Mouse (Mus musculus) heart, embryonic 15.5 days (tissue): ENCODE data around the gene Cln5. TPM values are rescaled to one million over a fixed set of nuclear protein-coding genes. Genes with fewer than 3 reads are reported as not detected.

Experiments used
- ATAC-seq: fragments of 200-750 bp; cut with Nextera tagmentation; replicated peaks from 2 replicates; pipeline ENCODE4 v1.8.0; 2017; ENCODE audit warnings: low read depth, moderate TSS enrichment; ENCODE audit not compliant: insufficient number of reproducible peaks, insufficient read depth, low FRiP score
- H3K27ac ChIP-seq: fragments of 300-500 bp; sonication (generic); 2 replicates; pipeline ENCODE4 v1.5.1; 2015; ENCODE audit warnings: mild to moderate bottlenecking, inconsistent platforms
- H3K27me3 ChIP-seq: fragments of 300-500 bp; sonication (generic); 2 replicates; pipeline ENCODE4 v1.6.1; 2015; ENCODE audit warnings: inconsistent platforms
- H3K36me3 ChIP-seq: fragments of 300-500 bp; sonication (generic); 2 replicates; pipeline ENCODE4 v1.6.1; 2015; ENCODE audit warnings: mild to moderate bottlenecking, inconsistent platforms
- H3K4me1 ChIP-seq: fragments of 300-500 bp; sonication (generic); replicated peaks from 2 replicates; pipeline ENCODE4 v1.6.1; 2015; ENCODE audit warnings: inconsistent platforms
- H3K4me2 ChIP-seq: fragments of 300-500 bp; sonication (generic); 2 replicates; pipeline ENCODE4 v1.6.1; 2015; ENCODE audit warnings: inconsistent platforms, mild to moderate bottlenecking, moderate library complexity
- H3K4me3 ChIP-seq: fragments of 300-500 bp; sonication (generic); 2 replicates; pipeline ENCODE4 v1.5.1; 2015; ENCODE audit warnings: mild to moderate bottlenecking, inconsistent platforms
- H3K9ac ChIP-seq: fragments of 300-500 bp; sonication (generic); 2 replicates; pipeline ENCODE4 v1.6.1; 2015; ENCODE audit warnings: mild to moderate bottlenecking, inconsistent platforms
- H3K9me3 ChIP-seq: fragments of 300-500 bp; sonication (generic); replicated peaks from 2 replicates; pipeline ENCODE4 v1.6.1; 2016; ENCODE audit warnings: inconsistent platforms
- WGBS: fragments of 180-500 bp; shearing (Covaris S2); methylation state at CpG from one replicate; pipeline ENCODE4 v1.1.7; 2015; ENCODE audit warnings: mixed read lengths; 5-methylcytosine and 5-hydroxymethylcytosine counted together
- polyA plus RNA-seq: library from polyadenylated mRNA; unstranded; fragments of >200 nt; fragmentation: Nextera tagmentation; extraction: Ambion mirVana; gene quantifications from 2 replicates; pipeline ENCODE4 v1.2.1, GENCODE M21; 2015

Cln5 gene
- polyA plus RNA-seq = 23.6 and 26.1 TPM in 2 replicates

DNA sequence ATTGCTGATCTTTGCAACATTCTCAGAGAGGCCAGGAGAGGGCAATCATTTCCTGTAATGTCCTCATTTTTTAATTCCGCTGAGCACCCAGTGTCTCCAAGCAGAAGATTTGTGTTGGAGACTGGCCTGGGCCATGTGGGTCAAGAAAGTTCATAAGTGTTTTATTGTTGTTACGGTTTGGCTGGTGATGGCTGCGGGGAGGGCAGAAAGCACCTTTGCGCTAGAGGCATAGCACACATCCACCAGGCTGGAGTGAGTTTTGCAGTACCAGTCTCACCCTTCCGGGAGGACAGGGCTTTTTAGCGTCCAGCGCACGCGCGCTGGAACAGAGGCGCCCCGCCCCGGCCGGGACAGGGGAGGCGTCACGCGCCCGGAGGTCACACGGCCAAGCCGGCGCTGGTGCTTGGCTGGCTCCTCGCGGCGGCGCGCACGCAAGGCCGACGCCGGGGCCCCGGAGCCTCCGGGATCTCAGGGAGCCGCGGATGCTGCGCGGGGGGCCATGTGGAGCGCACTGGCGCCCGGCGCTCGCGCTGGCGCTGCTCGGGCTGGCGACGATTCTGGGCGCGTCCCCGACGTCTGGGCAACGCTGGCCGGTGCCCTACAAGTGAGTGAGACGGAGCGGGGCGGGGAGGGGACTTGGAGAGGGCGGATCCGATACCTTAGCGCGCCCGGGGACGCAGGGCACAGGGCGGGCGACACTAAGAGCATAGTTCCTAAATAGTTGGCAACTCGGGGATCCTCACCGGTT is at the start of gene Cln5:
Gene Cln5, plus strand, starts transcription at position 353 of the 748 bp plus-strand sequence.
- peak within 1 kb of the TSS; percentile 93 for H3K27ac ChIP-seq
- WGBS = under 1% methylated on average over 65 of the region's 65 CpGs
- peak within 1 kb of the TSS; percentile 74 for H3K9ac ChIP-seq
- peaks cover 15% of the 10 kb centered on the region for H3K4me1 ChIP-seq
- peaks cover 19% of the 10 kb centered on the region; the same call in 1 of the 2 replicates for H3K36me3 ChIP-seq
- no peaks in the 10 kb centered on the region for H3K9me3 ChIP-seq
- peak; percentile 99 for ATAC-seq
- no peaks in the 10 kb centered on the region for H3K27me3 ChIP-seq
- H3K4me3 ChIP-seq = peak within 1 kb of the TSS; percentile 83
- H3K4me2 ChIP-seq = peak within 1 kb of the TSS; percentile 92

DNA sequence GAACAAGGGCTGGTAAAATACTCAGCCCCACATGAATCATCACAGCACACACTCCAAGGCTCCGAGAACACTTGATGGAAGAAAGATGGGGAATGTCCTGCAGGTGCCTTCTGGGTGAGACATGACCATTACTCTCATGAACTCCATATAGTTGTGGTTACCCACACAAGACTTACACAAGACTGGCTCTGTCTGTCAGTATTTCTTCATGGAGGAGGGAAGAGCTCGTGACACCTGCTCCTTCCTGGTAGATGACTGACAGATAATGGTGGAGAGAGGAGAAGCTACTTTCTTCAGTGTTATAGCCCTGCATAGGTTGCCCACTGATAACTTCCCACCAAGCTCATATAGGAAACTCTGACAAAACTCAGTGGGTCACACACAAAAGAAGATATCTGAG is 40.8 kb upstream of the Cln5 start:
- Histone ChIP-seq H3K9ac (no peak overlapping the region), H3K4me1 (no peaks in the 10 kb centered on the region), H3K4me3 (no peak overlapping the region), H3K27me3 (no peaks in the 10 kb centered on the region), H3K9me3 (no peaks in the 10 kb centered on the region), H3K36me3 (no peaks in the 10 kb centered on the region), H3K27ac (no peak overlapping the region), H3K4me2 (no peak overlapping the region)
- WGBS = 65% methylated on average over 2 of the region's 2 CpGs
- ATAC-seq = no peak

DNA sequence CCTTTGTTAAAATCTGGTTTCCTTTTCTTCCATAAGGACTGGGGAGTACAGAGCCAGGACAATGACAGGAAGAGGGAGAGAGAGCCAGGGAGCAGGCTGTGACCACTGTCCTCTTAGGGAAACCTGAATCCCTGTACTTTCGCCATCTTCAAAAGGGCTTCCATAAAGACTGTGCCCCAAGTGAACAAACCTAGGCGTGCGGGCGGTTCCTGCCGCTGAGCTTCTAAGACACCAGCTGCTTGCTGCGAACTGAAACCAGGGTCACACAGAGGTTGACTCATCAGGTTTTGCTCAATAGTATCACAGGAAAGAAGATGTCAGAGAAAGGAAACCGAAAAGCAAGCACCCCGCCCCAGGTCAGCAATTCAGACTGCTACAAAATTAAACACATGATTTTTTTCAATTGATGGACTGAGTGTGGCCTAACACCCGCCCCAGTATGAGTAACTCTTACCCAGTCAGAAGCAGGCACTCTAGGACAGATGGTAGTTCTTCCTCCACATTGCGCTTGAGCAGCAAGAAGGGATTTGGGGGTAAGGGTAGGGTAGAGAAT is 36.7 kb upstream of the Cln5 start:
- no peak overlapping the region for H3K4me2 ChIP-seq
- H3K4me1 ChIP-seq = no peaks in the 10 kb centered on the region
- WGBS = 48% methylated on average over 10 of the region's 10 CpGs
- peak overlapping the region; percentile 56 for H3K27ac ChIP-seq
- H3K36me3 ChIP-seq = no peaks in the 10 kb centered on the region
- peak; percentile 60 for ATAC-seq
- no peak overlapping the region for H3K9ac ChIP-seq
- H3K27me3 ChIP-seq = no peaks in the 10 kb centered on the region
- no peaks in the 10 kb centered on the region for H3K9me3 ChIP-seq
- no peak overlapping the region for H3K4me3 ChIP-seq

DNA sequence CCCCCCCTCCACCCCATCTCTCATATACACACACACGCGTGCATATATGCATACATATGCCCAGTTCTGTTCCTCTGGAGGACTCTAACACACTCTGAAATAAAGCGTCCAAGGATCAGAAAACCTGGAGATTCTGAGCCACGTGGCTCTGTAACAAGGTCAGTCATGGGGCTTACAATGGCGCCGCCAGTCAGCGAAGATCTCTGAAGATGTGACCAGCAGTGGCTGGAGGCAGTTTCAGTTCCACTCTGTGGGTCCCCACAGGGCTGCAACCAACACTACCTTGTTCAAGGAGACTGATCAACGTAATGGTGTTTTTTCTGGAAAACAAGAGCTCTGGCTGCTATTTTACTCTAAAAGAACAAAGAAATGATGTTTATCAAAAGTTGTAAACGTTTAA is 35.9 kb upstream of the Cln5 start:
- no peaks in the 10 kb centered on the region for H3K9me3 ChIP-seq
- peak overlapping the region; percentile 56; the same call in 1 of the 2 replicates for H3K27ac ChIP-seq
- H3K4me1 ChIP-seq = no peaks in the 10 kb centered on the region
- no peaks in the 10 kb centered on the region for H3K27me3 ChIP-seq
- no peak overlapping the region for H3K9ac ChIP-seq
- H3K4me2 ChIP-seq = no peak overlapping the region
- WGBS = 78% methylated on average over 9 of the region's 9 CpGs
- H3K36me3 ChIP-seq = no peaks in the 10 kb centered on the region
- no peak overlapping the region for H3K4me3 ChIP-seq
- ATAC-seq = no peak

DNA sequence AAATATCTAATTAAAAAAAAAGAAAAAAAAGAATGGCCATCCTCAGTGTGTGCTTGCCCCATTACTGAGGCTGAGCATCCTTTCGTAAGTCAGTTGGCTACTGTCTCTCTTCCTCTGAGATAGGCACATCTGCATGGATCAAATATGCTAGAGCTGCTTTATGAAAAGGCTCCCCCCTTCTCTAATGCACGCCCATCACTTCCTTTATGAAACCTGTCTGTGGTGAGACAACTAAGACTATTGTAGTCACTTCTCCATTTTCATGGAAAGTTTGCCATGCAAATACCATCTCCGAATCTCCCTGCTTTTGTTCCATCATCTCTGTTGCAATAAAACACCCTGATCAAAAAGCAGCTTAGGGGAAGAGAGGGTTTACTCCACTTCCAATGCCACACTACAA is 33.0 kb upstream of the Cln5 start:
- no peaks in the 10 kb centered on the region for H3K4me1 ChIP-seq
- no peak overlapping the region for H3K4me3 ChIP-seq
- no peaks in the 10 kb centered on the region for H3K36me3 ChIP-seq
- H3K27ac ChIP-seq = no peak overlapping the region
- no peak overlapping the region for H3K4me2 ChIP-seq
- H3K9me3 ChIP-seq = no peaks in the 10 kb centered on the region
- no peaks in the 10 kb centered on the region for H3K27me3 ChIP-seq
- no peak for ATAC-seq
- no peak overlapping the region for H3K9ac ChIP-seq
- WGBS = 61% methylated on average over 3 of the region's 3 CpGs

DNA sequence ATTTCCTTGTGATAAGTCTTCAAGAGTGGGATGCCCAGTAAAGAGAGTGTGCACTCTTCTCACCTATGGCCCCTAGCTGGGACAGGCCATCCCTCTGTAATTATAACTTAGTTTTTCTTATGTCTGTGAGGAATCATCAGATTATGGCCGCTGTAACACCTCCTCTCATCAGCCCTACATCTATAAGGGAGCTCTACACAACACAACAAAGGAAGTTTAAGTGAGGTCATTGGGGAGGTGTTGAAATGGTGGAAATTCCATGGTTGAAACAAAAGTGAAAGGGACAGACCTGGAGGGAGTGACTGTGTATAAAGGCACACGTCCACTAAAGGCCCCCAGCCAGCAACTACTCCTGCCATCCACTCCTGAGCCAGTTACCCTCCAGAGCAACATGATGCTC is 23.3 kb upstream of the Cln5 start, which contains the start of gene Acod1:
Gene Acod1, plus strand, starts transcription at position 301 of the 400 bp plus-strand sequence.
- no peak within 1 kb of the TSS for H3K4me3 ChIP-seq
- H3K4me2 ChIP-seq = no peak within 1 kb of the TSS
- H3K36me3 ChIP-seq = no peaks in the 10 kb centered on the region
- no peak within 1 kb of the TSS for H3K27ac ChIP-seq
- no peaks in the 10 kb centered on the region for H3K27me3 ChIP-seq
- no peaks in the 10 kb centered on the region for H3K9me3 ChIP-seq
- no peak within 1 kb of the TSS for H3K9ac ChIP-seq
- H3K4me1 ChIP-seq = no peaks in the 10 kb centered on the region
- ATAC-seq = no peak
- 70% methylated on average over 2 of the region's 2 CpGs for WGBS

DNA sequence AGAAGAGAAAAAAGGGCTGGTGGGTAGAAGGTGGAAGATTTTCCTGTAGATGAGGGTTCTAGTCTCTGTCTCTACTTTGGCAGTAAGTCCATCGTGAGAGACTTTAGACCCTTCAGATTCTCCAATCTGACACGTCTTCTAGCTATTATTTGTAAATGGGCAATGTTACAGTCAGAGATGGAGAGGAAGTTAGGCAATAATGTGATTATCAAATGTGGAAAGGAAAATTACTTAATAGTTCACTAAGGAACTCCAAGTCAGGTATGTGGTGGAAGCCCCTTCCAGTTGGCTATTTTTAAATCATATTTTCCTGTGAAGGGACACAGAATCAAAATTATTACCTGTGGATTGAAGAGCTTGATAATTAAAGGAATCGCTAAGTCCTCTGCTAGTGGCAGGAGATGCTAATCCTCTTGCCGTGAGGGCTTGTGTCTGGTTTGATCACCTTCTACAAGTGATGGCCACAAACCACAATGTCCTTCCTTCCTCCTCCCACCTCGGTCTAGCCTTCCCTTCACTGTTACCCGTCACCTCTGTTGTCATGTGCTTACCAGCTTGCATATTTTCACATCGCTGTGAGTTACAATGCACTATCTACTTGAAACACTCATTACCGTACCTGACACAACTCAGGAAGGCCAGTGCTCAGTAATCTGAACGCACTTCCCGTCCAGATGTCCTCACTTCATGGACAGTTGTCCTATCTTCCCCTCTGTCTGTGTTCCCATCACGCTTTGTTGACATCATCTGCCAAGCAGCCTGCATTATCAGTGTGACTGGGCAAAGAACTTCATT is 21.5 kb upstream of the Cln5 start:
- Histone ChIP-seq H3K9ac (no peak overlapping the region), H3K27ac (no peak overlapping the region), H3K4me3 (no peak overlapping the region), H3K4me2 (no peak overlapping the region), H3K27me3 (no peaks in the 10 kb centered on the region), H3K36me3 (no peaks in the 10 kb centered on the region), H3K9me3 (no peaks in the 10 kb centered on the region), H3K4me1 (no peaks in the 10 kb centered on the region)
- WGBS = 56% methylated on average over 11 of the region's 11 CpGs
- no peak for ATAC-seq

DNA sequence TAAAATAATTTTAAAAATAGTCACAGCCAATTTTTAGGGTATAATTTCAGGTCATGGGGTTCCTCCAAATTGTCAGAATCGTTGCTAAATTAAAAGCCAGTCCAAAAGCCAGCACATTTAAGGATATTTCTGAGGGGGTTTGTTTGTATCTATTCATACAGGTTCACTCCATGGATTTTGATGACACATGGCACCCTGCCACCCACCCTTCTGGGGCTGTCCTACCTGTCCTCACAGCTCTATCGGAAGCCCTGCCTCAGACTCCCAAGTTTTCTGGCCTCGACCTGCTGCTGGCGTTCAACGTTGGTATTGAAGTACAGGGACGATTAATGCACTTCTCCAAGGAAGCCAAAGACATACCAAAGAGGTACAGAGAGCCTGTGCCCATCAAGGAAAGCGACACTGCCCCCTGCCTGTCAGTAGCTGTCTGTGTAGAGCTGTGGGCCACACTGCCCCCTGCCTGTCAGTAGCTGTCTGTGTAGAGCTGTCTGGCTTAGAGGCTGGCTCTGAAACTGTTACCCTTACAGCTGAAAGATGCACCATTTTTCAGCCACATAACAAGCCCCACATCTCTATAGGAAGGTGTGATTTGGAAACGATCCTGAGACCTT is 18.8 kb upstream of the Cln5 start:
- no peak overlapping the region for H3K4me2 ChIP-seq
- ATAC-seq = peak; percentile 80
- no peaks in the 10 kb centered on the region for H3K9me3 ChIP-seq
- H3K4me1 ChIP-seq = no peaks in the 10 kb centered on the region
- H3K36me3 ChIP-seq = no peaks in the 10 kb centered on the region
- H3K9ac ChIP-seq = no peak overlapping the region
- H3K27me3 ChIP-seq = no peaks in the 10 kb centered on the region
- no peak overlapping the region for H3K4me3 ChIP-seq
- H3K27ac ChIP-seq = no peak overlapping the region
- WGBS = 32% methylated on average over 8 of the region's 8 CpGs

DNA sequence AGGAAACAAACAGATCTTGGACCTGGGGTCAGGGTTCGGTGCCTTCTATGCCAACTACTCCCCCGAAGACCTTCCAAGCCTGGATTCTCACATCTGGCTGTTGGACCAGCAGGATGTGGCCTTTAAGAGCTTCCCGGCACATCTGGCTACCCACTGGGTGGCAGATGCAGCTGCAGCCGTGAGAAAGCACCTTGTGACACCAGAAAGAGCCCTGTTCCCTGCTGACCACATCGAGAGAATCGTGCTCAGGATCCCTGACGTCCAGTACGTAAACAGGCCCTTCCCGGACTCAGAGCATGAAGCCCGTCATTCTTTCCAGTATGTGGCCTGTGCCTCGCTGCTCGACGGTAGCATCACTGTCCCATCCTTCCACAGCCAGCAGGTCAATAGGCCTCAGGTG is 15.3 kb upstream of the Cln5 start:
- Histone ChIP-seq H3K4me1 (no peaks in the 10 kb centered on the region), H3K9ac (no peak overlapping the region), H3K36me3 (no peaks in the 10 kb centered on the region), H3K4me3 (no peak overlapping the region), H3K27ac (no peak overlapping the region), H3K4me2 (no peak overlapping the region), H3K27me3 (no peaks in the 10 kb centered on the region), H3K9me3 (no peaks in the 10 kb centered on the region)
- 80% methylated on average over 13 of the region's 13 CpGs for WGBS
- no peak for ATAC-seq

DNA sequence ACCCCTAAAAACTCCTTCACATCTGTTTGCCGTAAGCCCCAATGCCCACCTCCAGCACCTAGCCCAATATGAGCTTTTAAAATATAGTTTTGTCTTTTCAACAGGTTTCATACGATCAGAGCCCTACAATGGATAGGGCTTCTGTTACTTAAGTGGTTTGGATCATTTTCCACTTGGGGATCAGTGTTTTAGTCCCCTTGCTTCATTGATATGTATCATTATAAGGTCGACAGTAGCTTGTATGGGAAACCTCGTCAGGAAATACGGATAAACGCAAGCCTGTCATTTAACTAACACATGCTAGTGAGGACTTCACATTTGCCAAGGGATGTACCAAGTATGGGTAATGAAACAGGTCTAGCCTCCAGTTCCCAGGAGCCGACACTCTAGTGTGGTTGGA is 13.4 kb upstream of the Cln5 start:
- Histone ChIP-seq H3K9me3 (no peaks in the 10 kb centered on the region), H3K4me2 (no peak overlapping the region), H3K27ac (no peak overlapping the region), H3K9ac (no peak overlapping the region), H3K27me3 (no peaks in the 10 kb centered on the region), H3K36me3 (no peaks in the 10 kb centered on the region), H3K4me1 (no peaks in the 10 kb centered on the region), H3K4me3 (no peak overlapping the region)
- no peak for ATAC-seq
- 83% methylated on average over 7 of the region's 7 CpGs for WGBS

DNA sequence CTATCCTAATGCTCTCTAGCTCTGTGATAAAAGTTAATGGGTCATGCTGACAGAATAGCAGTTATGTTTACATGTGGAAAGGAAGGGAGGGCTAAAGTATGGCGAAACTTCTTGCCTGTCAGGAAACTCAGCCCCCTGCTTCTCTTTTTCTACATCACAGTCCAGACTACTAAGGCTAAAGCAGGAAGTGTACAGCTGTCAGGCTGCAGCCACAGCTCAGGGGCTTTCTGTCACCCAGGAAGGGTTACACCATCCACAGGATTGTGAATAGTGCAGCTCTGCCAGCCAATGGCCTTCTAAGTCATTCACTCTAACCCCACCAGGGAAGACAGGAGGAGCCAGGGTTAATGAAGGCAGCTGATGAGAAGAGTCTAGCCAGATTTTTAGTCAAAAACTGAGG is 11.0 kb upstream of the Cln5 start:
- Histone ChIP-seq H3K36me3 (no peaks in the 10 kb centered on the region), H3K4me1 (no peaks in the 10 kb centered on the region), H3K9ac (no peak overlapping the region), H3K4me3 (no peak overlapping the region), H3K9me3 (no peaks in the 10 kb centered on the region), H3K27ac (no peak overlapping the region), H3K4me2 (no peak overlapping the region), H3K27me3 (no peaks in the 10 kb centered on the region)
- no peak for ATAC-seq
- 61% methylated on average over 1 of the region's 1 CpGs for WGBS
